In genomic region chr7:4843604-4844244, GRCm38 (mm10) we compare ENCODE assay signal across 8 mouse cellular contexts. TPM values are rescaled to one million over a fixed set of nuclear protein-coding genes. Genes with fewer than 3 reads are reported as not detected.
DNase-seq lines count a peak whose midpoint lies in the region; ATAC-seq lines count a peak whose summit lies in the region.

No protein-coding gene starts in this region.

- no peaks in the 10 kb centered on the region for H3K36me3 ChIP-seq in hindbrain, embryonic 16.5 days (ENCODE audit: control insufficient read depth, insufficient read depth, low read length)
- no peaks in the 10 kb centered on the region for H3K36me3 ChIP-seq in limb, embryonic 15.5 days
- H3K36me3 ChIP-seq in stomach, embryonic 14.5 days (ENCODE audit: control insufficient read depth, insufficient read depth, low read length), result no peaks in the 10 kb centered on the region

- H3K4me3 ChIP-seq in hindbrain, embryonic 16.5 days (ENCODE audit: low read length), result peak overlapping the region; percentile 64
- peak overlapping the region; percentile 42 for H3K4me3 ChIP-seq in limb, embryonic 15.5 days
- H3K4me3 ChIP-seq in stomach, embryonic 14.5 days (ENCODE audit: low read depth, low read length), result peak overlapping the region; percentile 41

- H3K9me3 ChIP-seq in hindbrain, embryonic 16.5 days (ENCODE audit: control insufficient read depth, low read length), result no peaks in the 10 kb centered on the region
- no peaks in the 10 kb centered on the region for H3K9me3 ChIP-seq in limb, embryonic 15.5 days
- no peaks in the 10 kb centered on the region for H3K9me3 ChIP-seq in stomach, embryonic 14.5 days (ENCODE audit: control insufficient read depth, low read depth, low read length)

- peak overlapping the region; percentile 72 for H3K4me2 ChIP-seq in hindbrain, embryonic 16.5 days (ENCODE audit: low read length)
- H3K4me2 ChIP-seq in limb, embryonic 15.5 days, result peak overlapping the region; percentile 84
- H3K4me2 ChIP-seq in stomach, embryonic 14.5 days (replicated peaks; ENCODE audit: low read depth, low read length), result peak overlapping the region; percentile 93

- H3K4me1 ChIP-seq in hindbrain, embryonic 16.5 days (ENCODE audit: control insufficient read depth, insufficient read depth, low read depth, low read length), result peaks cover 14% of the 10 kb centered on the region
- H3K4me1 ChIP-seq in limb, embryonic 15.5 days, result peaks cover 29% of the 10 kb centered on the region
- peaks cover 22% of the 10 kb centered on the region for H3K4me1 ChIP-seq in stomach, embryonic 14.5 days (ENCODE audit: control insufficient read depth, insufficient read depth, low read length)

- peak overlapping the region; percentile 68 for H3K9ac ChIP-seq in hindbrain, embryonic 16.5 days (ENCODE audit: low read depth, low read length)
- peak overlapping the region; percentile 11; the same call in 1 of the 2 replicates for H3K9ac ChIP-seq in limb, embryonic 15.5 days
- no peak overlapping the region; the same call in 1 of the 2 replicates for H3K9ac ChIP-seq in stomach, embryonic 14.5 days (replicated peaks; ENCODE audit: low read depth, low read length)

- ATAC-seq in cerebellum, adult (ENCODE audit: insufficient number of reproducible peaks, low FRiP score, low TSS enrichment), result no peak
- ATAC-seq in hindbrain, embryonic 16.5 days, result peak; percentile 53
- no peak for ATAC-seq in limb, embryonic 15.5 days (ENCODE audit: insufficient number of reproducible peaks, low FRiP score, low TSS enrichment, low read depth)
- ATAC-seq in stomach, embryonic 14.5 days (ENCODE audit: insufficient number of reproducible peaks, insufficient read depth, low FRiP score, low read depth), result peak; percentile 26; the same call in 1 of the 2 replicates

- H3K27me3 ChIP-seq in hindbrain, embryonic 16.5 days (replicated peaks; ENCODE audit: control insufficient read depth, insufficient read depth, low read length), result no peaks in the 10 kb centered on the region
- H3K27me3 ChIP-seq in limb, embryonic 15.5 days, result peaks cover 72% of the 10 kb centered on the region
- peaks cover 23% of the 10 kb centered on the region for H3K27me3 ChIP-seq in stomach, embryonic 14.5 days (ENCODE audit: control insufficient read depth, insufficient read depth, low read length)

- DNase-seq in cerebellum, adult 11 months, result peak; percentile 37
- peak; percentile 8 for DNase-seq in CD4-positive helper T cell, adult 2 months (ENCODE audit: low read depth, low spot score)
- peak; percentile 81 for DNase-seq in embryo, embryonic 11 days
- DNase-seq in gastrocnemius, adult 18-20 months (ENCODE audit: low spot score), result no peak

- under 1% methylated on average over 33 of the region's 34 CpGs for WGBS in hindbrain, embryonic 16.5 days
- 1% methylated on average over 34 of the region's 34 CpGs for WGBS in limb, embryonic 15.5 days
- WGBS in stomach, embryonic 14.5 days, result 2% methylated on average over 34 of the region's 34 CpGs

- peak overlapping the region; percentile 86 for H3K27ac ChIP-seq in hindbrain, embryonic 16.5 days (ENCODE audit: low read depth, low read length)
- H3K27ac ChIP-seq in limb, embryonic 15.5 days, result no peak overlapping the region
- no peak overlapping the region; the same call in 1 of the 2 replicates for H3K27ac ChIP-seq in stomach, embryonic 14.5 days (ENCODE audit: low read length)

RNA-seq across cellular contexts. Expression of gene Shisa7, which starts 0.8 kb away (rescaled TPM):
- polyA plus RNA-seq in hindbrain, embryonic 16.5 days (2015; fragmentation: Nextera tagmentation; extraction: Ambion mirVana), result 9.9 and 10.0 TPM in 2 replicates
- 0.32 and 0.46 TPM in 2 replicates for polyA plus RNA-seq in limb, embryonic 15.5 days (2015; fragmentation: Nextera tagmentation; extraction: Ambion mirVana)
- polyA plus RNA-seq in stomach, embryonic 14.5 days (2014; fragmentation: Nextera tagmentation; extraction: Ambion mirVana), result 0.70 and 1.0 TPM in 2 replicates
- total RNA-seq in gastrocnemius, adult 18-20 months (2021), result not detected

RNA-seq across cellular contexts. Expression of gene Isoc2b, which starts 26.3 kb away (rescaled TPM):
- 4.2 and 4.6 TPM in 2 replicates for polyA plus RNA-seq in hindbrain, embryonic 16.5 days (2015; fragmentation: Nextera tagmentation; extraction: Ambion mirVana)
- polyA plus RNA-seq in limb, embryonic 15.5 days (2015; fragmentation: Nextera tagmentation; extraction: Ambion mirVana), result 12.7 and 12.9 TPM in 2 replicates
- 7.0 and 7.8 TPM in 2 replicates for polyA plus RNA-seq in stomach, embryonic 14.5 days (2014; fragmentation: Nextera tagmentation; extraction: Ambion mirVana)
- 1 to 10 TPM; 6.0 to 8.2 TPM for total RNA-seq in gastrocnemius, adult 18-20 months (2021)

RNA-seq across cellular contexts. Expression of gene Ube2s, which starts 31.3 kb away (rescaled TPM):
- 250 and 253 TPM in 2 replicates for polyA plus RNA-seq in hindbrain, embryonic 16.5 days (2015; fragmentation: Nextera tagmentation; extraction: Ambion mirVana)
- polyA plus RNA-seq in limb, embryonic 15.5 days (2015; fragmentation: Nextera tagmentation; extraction: Ambion mirVana), result 270 and 282 TPM in 2 replicates
- polyA plus RNA-seq in stomach, embryonic 14.5 days (2014; fragmentation: Nextera tagmentation; extraction: Ambion mirVana), result 318 and 349 TPM in 2 replicates
- total RNA-seq in gastrocnemius, adult 18-20 months (2021), result 10 to 100 TPM; 84.1 to 86.9 TPM

RNA-seq across cellular contexts. Expression of gene Isoc2a, which starts 33.2 kb away (rescaled TPM):
- polyA plus RNA-seq in hindbrain, embryonic 16.5 days (2015; fragmentation: Nextera tagmentation; extraction: Ambion mirVana), result 0.89 and 0.93 TPM in 2 replicates
- 0.86 and 1.0 TPM in 2 replicates for polyA plus RNA-seq in limb, embryonic 15.5 days (2015; fragmentation: Nextera tagmentation; extraction: Ambion mirVana)
- polyA plus RNA-seq in stomach, embryonic 14.5 days (2014; fragmentation: Nextera tagmentation; extraction: Ambion mirVana), result 0.94 and 0.98 TPM in 2 replicates
- 10 to 100 TPM; 26.9 to 32.6 TPM for total RNA-seq in gastrocnemius, adult 18-20 months (2021)

RNA-seq across cellular contexts. Expression of gene Rpl28, which starts 51.0 kb away (rescaled TPM):
- polyA plus RNA-seq in hindbrain, embryonic 16.5 days (2015; fragmentation: Nextera tagmentation; extraction: Ambion mirVana), result 206 and 212 TPM in 2 replicates
- polyA plus RNA-seq in limb, embryonic 15.5 days (2015; fragmentation: Nextera tagmentation; extraction: Ambion mirVana), result 298 and 362 TPM in 2 replicates
- 301 and 312 TPM in 2 replicates for polyA plus RNA-seq in stomach, embryonic 14.5 days (2014; fragmentation: Nextera tagmentation; extraction: Ambion mirVana)
- total RNA-seq in gastrocnemius, adult 18-20 months (2021), result 100 to 1,000 TPM; 582 to 601 TPM

Comparison
In these comparisons a context has a peak if more than half of its experiments do, and no peak if none do; other contexts are left out.
1. ATAC-seq: peak in hindbrain, embryonic 16.5 days (single experiment) and stomach, embryonic 14.5 days (single experiment); none in cerebellum, adult (single experiment) and limb, embryonic 15.5 days (single experiment).
2. Peak in every context shown above with its lines, with median percentiles within 50 percentile points of each other: H3K4me2 ChIP-seq and H3K4me3 ChIP-seq.